Mouse (Mus musculus): ENCODE results near the gene Pknox2.

DNA sequence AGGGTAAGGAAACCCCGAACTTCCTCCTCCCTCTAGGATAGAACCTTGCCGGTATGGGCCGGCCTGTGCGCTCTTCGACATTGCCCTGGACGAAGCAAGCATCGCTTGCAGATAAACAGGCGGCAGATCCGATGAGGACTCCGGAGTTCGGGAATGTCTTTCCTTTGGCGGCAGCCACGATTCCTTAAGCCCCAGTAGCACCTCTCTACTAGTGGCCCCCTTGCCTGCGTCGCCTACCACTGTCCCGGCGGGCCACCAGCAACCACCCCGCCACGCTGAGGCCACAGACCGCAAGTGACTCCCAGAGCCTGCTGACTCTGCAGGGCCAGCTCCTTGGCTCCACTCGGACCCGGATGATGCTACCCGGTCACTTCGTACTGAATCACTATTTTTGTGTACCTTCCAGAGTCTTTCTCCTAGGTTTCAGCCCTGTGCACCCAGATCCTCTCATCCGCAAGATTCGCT, 2.0 kb downstream of the Pknox2 start:
- TF ChIP-seq CTCF (IDR thresholded peaks at IDR 0.05; ENCODE audit: low read depth) (no peak), EP300 (IDR thresholded peaks at IDR 0.05; ENCODE audit: low read depth) (no peak)

Measured in liver, postnatal 0 days (tissue).